Mouse (Mus musculus) B cell, adult (primary cell): ENCODE data around the gene Vwa3b. TPM values are rescaled to one million over a fixed set of nuclear protein-coding genes. Genes with fewer than 3 reads are reported as not detected.

Experiments
- total RNA-seq: library from RNA; stranded (reverse); gene quantifications from 4 replicates; pipeline ENCODE4 v1.2.4, GENCODE M21; 2023; ENCODE audit not compliant: inconsistent age

Gene Vwa3b
- 0.80 TPM in 1 of 4 replicates, not detected in the others for total RNA-seq

DNA sequence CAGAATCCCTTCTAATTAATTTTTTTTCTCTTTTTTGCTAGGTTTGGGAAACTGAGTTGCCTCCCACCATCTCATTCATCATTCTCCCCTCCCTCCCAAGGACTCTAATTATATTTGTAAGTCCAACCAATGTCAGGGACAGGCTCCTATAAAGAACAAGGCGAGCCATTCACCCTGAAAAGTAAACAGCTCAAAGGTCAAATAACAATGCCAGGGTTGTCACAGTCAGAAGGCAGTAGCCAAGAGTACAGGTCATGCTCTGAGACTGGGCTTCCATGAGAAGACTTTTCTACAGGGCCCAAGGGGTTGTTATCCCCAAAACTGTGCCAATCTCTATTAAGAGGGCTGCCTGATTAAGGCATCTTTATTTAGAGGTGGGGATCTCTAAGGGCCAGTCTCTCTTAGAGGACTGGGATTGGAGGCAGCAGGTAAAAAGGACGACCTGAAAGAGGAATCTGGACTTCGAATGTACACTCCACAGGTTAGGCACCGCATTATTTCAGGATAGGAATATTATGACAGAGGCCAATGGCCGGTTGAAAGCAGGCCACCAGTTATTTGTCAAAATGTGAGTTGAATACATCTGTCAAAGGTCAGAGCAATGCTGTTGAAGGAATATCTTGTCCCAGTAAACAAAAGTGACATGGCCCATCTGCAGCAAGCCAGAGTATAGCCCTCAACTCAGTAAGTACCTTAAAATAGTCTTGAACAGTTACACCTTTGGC is at the start of gene Vwa3b:
Gene Vwa3b, plus strand, starts transcription at position 635 of the 725 bp plus-strand sequence.

GRCm38 (mm10) chr1:37214144-37214543 is 187.7 kb downstream of the Vwa3b start, which contains the start of gene Cnga3:
Cnga3 (plus strand) TSS chr1:37214434.

Other genes with a start within 250 kb of the Vwa3b start
- 79.8 to 83.2 TPM (median 81.8 TPM) in 4 replicates for gene Tmem131, start 82.9 kb upstream of the Vwa3b start, total RNA-seq
- not detected in 4 replicates for gene Cnga3, start 187.8 kb downstream of the Vwa3b start, total RNA-seq